Mouse (Mus musculus) inflammation-experienced regulatory T-cells, adult 6 months (primary cell): ENCODE measurements at regions not wholly inside any gene's neighbourhood (a gene's known extent, or its start where the extent isn't known, plus 50 kb on each side); places are given as distances from the start of the nearest gene placed in this dataset.

Source experiments
- ATAC-seq: one replicate; pipeline ENCODE4 v1.8.0; 2017

DNA sequence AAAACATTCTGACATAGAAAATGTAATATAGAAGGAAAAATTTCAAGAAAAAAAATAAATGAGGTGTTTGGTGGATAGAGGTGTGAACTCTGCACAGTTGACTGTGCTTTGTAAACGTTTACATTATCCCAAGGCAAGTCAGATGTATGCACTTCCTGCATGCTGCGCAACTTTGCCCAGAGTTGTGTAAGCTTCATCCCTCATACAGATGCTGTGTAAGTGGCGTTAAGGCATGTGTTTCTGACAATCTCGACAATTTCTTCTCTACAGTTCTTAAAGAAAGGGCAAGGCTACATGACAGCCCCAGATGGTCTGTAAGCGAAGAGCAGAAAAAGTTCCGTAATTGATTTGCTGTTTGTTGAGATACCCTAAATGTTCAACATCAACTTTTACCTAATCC is 476.6 kb upstream of the Pitx2 start:
- no peak for ATAC-seq

DNA sequence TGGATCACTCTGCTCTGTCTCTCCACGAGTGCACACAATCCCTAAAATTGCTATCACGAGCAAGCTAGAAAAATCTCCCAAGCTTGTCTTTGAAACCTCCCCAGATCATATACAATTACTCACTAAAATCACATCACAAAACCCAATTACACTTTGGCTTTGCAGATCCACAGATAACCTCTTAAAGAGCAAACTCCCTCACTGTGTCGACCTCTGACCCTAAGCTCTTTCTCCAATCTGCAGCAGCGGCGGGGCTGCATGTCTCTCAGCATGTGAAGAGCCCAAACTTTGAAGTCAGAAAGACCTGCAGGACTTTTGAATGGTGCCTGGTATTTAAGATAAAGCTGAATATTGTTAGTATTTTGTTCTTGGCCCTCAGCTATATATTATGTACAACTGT is 479.4 kb upstream of the Pitx2 start:
- ATAC-seq: no peak

GRCm38 (mm10) chr3:128719226-128719625 is 480.5 kb upstream of the Pitx2 start:
- no peak for ATAC-seq

DNA sequence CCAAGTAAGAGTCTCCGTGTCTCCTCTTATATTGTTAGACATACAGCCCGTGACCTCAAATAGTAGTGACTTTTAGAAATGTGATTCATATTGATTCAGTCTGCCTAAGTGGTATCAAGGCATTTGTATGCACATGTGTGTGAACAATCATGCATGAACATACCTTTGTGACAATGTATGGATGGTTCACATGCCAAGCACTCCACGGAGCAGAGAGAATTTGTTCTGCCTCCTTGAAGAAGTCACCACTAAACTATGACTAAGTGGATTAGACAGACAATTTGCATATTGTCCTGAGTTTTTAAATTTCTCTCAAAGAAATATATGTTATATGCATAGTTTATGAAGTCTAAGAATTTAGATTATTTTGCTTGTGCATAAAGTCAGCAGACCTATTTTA is 492.4 kb upstream of the Pitx2 start:
- no peak for ATAC-seq

GRCm38 (mm10) chr3:128668468-128669127 is 531.1 kb upstream of the Pitx2 start:
- no peak for ATAC-seq

DNA sequence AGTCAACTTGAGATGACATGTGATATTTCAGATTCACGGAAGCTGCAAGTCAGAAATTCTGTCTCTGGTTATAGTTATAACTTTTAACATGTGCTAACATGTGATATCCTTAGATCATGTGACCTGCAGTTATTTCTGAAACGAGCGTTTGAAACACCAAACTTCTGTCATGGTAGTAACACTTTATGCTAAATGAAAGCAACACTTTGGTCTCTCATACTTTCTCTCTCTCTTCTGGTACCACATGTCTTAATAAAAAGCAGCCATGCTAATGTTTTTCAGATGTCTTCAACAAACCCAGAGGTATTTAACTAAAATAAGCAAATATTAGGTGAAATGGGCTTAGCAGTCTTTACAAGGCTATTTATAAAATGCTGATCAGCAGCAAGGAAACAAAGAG is 534.5 kb upstream of the Pitx2 start:
- ATAC-seq: no peak

DNA sequence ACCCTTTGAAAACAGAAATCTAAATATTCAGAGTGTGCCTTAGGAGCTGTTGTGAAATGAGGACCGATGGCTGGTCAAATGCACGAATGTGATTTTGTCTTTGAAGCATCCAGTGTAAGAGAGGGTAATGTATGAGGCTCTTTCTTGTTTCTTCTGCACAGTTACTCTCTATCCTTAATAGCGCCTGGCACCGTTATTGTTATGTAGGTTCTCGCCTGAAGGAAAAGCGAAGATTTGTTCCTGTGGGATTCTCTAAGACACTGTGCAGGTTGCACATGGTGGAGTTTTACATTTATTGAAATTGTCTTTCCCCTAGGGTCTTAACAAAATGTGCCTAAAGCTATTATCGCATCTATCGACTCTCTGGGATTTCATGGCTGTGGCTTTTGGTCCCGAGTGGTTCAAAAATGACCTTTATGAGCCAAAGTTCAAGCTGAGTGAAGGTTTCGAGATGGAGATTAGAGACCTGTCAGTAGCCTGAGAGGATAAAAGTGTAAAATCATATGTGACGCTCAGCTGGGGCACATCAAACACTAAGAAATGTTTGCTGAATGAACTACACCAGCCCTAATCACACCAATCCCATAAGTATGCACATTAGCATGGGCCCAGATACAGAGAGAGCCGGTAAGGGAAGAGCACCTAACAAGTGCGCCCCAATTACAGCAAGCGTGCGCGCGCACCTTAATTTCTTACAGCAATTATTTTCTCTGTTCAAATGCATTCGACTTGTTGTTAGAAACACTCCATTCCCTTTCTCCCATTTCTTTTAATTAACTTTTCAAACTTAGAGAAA is 562.5 kb upstream of the Pitx2 start:
- no peak for ATAC-seq

GRCm38 (mm10) chr3:128627696-128628095 is 572.0 kb upstream of the Pitx2 start:
- ATAC-seq: no peak

GRCm38 (mm10) chr3:128616675-128617074 is 583.0 kb upstream of the Pitx2 start:
- ATAC-seq: no peak

DNA sequence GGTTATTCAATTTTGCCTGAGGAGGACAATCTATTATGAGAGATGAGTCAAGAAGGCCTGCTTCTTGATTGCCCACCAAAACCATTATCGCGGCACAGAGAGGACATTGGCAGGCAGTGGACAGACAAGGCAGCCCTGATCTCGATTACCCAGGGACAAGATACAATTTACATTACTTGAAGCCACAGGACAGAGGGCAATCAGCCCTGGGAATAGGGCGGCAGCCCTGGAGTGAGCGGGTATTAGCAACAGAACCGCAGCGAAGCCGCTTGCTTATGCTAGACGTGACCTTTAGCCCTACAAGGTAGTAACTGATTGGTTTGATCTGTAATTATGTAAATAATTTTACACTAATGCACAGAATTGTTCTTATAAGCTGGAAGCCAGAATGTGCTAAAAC is 586.0 kb upstream of the Pitx2 start:
- no peak for ATAC-seq

DNA sequence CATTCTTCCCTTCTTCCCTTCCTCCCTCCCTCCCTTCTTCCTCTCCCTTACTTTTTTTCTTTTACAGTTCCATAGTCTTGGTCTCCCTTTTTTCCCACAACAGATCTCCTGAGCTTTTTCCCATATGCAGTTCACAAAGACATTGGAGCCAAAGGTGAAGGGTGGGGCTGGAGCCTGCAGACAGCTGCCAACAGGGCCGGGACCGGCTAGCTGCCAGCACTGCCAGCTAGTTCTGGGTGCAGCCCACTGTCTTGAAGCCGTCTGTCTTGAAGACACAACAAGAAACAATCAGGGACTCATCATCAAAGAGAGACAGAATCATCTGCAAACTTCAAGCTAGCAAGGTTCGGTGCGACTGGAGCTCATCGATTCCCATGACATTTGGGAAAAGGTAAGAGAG is 588.9 kb upstream of the Pitx2 start:
- no peak for ATAC-seq

DNA sequence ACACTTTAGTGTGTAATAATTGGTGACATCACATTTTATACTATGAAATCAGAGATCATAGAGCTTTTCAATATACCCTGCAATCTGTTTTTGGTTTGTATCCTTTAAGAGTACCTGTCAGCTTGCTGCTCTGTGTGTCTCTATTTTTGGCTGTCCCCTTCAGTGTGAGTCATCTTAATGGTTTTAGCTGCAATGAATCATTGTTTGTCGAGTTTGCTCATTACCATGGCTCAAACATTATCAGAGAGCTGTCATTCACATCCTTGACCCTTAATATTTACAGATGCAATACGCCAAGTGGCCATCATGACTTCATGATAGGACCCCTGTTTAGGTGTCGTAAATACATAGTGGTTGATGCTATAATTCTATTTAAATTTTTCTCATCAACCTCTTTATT is 591.0 kb upstream of the Pitx2 start:
- ATAC-seq: no peak

GRCm38 (mm10) chr3:128575339-128576129 is 624.1 kb upstream of the Pitx2 start:
- ATAC-seq: no peak

DNA sequence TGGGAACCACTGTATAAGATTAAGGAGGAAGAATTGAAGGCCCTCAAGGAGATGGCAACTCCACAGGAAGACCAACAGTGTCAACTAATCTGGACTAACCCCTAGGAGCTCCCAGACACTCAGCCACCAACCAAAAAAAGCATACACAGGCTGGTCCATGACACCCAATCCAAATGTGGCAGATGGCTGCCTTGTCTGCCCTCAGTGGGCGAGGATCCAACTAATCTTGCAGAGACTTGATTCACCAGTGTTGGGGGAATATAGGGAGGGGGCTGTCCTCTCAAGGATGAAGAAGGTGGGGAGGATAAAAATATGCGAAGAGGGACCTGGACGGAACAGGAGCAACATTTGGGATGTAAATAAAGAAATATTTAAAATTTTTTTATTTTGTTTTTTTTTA is 629.1 kb upstream of the Pitx2 start:
- ATAC-seq: no peak

DNA sequence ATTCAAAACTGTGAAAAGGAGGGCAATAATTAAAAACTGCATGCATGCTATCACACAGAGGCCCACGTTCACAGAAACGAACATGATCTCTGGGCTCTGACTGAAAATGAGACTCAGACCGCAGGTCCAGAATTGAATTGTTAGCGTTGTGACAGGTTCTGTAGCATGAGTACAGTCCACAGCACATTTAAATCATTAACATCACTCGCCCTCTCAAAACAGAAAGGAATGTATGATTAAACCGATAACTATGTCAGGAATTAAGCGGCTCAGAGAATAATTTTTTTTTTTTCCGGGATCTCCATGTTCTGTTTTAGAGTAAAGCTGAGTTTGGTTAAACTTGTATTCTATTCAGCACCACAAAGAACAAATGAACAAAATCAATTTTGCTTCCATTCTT is 634.3 kb upstream of the Pitx2 start:
- no peak for ATAC-seq

- no peak for ATAC-seq
These were observed 650.5 kb upstream of the Fam241a start for GRCm38 (mm10) chr3:128546416-128547327.

DNA sequence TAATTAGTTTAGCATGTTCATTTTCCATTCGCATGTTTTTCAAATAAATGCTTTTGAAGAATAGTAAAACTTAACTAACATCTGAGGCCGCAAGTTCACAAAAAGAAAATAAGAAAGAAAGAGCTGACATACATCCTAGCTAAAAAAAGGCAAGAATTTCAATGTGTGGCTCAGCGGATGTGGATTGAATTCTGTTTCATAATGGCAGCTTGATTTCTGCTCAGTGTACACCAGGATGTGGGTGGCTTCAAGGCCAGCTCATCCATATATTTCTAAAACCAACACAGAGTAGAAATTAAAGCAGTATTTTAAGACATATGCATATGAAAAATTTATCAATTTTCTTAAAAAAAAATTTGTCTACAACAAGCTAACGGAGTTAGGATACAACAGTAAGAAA is 629.3 kb upstream of the Fam241a start:
- ATAC-seq: no peak

GRCm38 (mm10) chr3:128520671-128521103 is 624.6 kb upstream of the Fam241a start:
- ATAC-seq: no peak

- ATAC-seq: no peak
These were observed 623.8 kb upstream of the Fam241a start for GRCm38 (mm10) chr3:128519913-128520316.

- ATAC-seq: no peak
These were observed 622.7 kb upstream of the Fam241a start for GRCm38 (mm10) chr3:128518806-128519205.

DNA sequence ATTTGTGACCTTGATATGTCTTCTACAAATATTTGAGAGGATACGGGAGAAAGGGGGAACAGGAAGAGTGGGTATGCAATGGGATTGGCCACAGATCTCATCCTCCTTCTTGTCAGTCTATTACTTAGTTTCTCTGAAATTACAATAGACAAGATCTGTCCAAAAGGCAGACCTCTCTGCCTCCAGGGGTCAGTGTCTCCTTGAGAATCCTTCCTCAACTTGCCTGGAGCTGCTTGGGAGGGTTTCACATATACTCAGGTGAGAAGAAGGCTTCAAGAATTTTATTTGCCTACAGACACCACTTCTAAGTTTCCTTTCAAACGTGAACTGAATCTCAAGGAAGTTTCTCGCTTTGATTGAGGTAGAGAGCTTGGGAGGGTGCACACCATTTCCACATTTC is 575.0 kb upstream of the Fam241a start:
- no peak for ATAC-seq

DNA sequence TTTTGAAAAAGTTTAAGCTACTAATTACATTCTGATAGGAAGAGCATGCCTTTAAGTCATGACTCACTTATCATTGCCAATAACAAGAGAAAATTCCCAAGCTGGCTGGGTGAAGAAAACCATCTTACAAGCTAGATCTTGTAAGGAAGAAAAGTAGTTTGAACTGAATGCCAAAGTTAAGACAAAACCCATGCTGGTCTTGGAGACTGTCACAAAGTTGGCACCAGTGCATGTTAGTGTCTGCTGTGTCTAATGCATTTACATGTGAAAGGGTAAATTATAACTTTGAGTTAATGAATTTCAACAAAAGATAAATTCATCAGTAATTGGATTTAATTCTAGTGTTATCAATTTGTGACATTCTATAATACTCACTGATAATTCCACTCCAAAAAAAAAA is 533.6 kb upstream of the Fam241a start:
- no peak for ATAC-seq

DNA sequence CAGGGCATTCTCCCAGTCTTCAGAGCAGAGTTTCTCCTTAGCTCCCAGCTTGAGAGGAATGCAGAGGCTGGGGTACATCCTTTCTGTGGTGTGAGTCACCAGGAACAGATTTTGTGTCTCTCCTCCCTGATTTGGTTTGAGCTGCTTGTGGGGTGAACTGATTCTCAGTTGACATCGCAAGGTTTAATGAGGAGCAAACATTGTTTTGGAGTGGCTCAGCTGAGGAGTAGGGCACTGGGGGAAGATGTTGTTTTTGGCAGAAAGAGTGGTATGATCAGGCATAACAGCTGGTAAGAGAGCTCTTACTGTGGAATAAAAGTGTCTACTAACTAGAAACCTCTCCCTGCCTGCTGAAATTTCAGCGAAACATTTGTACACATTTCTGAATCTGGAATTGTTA is 519.4 kb upstream of the Fam241a start:
- no peak for ATAC-seq
